Mouse (Mus musculus) Muller cell, postnatal 12 days (primary cell): ENCODE measurements around the gene Faim2.

Experiments
- DNase-seq: peaks from one replicate; pipeline ENCODE4 v3.0.0-alpha.2; 2015; ENCODE audit errors: inconsistent ontology term

Faim2 gene

DNA sequence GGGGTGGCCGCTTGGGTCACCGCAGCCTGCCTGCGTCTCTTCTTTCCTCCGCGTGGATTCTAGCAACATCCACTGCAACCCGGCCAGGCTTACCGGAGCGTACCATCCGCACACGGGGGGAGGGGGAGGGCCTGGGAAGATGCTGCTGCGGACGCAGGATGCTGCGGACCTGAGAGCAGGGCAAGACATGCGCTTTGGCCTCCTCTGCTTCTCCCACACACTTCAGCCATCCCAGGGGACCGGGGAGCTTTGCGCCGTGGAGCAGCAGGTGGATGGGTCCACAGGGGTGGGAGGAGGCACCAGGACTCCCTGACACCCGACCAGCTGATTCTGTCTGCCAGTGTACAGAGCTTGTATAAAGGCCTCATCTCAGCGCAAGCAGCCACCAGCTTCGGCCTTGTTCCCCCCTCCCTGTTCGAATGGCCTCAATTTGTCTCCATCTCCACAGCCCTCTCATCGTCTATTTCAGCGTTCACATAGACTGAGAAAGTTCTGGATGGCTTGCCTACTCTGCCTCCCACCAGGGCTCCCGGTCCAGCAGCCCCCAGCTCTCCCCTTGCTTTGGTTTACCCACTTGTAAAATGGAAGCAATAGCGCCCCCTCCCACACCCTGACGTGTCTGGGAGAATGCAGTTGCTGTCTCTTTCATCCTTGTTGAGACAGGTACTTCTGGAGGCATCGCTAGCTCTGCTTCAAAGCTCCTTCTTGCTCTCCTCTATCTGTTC is at the start of gene Faim2:
TSS of gene Faim2 (minus strand) at position 537 of the 725 bp plus-strand sequence.
- peak; percentile 60 for DNase-seq

DNA sequence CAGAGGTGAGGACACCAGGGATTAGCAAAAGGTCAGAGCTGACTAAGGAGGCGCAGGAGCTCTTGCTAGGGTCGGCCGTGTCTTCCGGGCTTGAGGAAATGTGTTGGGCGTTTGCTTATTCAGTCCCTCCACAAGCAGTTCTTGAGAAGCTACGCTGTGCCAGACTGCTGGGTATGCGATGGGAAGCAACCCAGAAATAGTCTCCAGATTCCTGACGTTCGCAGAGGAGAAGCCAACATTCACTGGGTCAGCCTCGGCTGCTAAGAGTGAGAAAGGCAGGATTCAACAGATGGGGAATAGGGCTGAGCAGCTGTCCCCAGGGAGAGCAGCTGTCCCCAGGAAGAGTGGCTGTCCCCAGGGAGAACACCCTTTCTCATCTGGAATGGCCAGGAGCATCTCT is 41.2 kb upstream of the Faim2 start:
- no peak for DNase-seq

- DNase-seq: no peak
Observed at GRCm38 (mm10) chr15:99568682-99569081, 40.7 kb upstream of the Faim2 start.

- DNase-seq: no peak
Observed at GRCm38 (mm10) chr15:99567371-99567770, 39.4 kb upstream of the Faim2 start.

- peak; percentile 80 for DNase-seq
Observed at GRCm38 (mm10) chr15:99560246-99560645, 32.3 kb upstream of the Faim2 start.

DNA sequence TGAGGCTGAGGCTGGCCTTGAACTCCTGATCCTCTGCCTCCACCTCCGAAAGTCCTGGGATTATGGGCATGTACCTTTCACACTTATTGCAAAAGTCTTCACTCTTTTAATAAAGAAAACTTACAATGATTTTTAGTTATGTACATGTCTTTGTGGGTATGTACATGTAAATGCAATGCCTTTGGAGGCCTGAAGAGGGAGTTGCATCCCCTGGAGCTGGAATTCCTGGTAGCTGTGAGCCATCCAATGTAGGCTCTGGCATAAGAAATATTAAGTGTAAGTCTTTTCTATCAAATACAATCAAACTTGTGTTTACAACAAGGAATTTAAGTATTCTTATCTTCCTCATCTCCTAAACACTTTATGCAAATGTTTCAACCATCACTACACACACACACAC is 31.0 kb upstream of the Faim2 start:
- no peak for DNase-seq

DNA sequence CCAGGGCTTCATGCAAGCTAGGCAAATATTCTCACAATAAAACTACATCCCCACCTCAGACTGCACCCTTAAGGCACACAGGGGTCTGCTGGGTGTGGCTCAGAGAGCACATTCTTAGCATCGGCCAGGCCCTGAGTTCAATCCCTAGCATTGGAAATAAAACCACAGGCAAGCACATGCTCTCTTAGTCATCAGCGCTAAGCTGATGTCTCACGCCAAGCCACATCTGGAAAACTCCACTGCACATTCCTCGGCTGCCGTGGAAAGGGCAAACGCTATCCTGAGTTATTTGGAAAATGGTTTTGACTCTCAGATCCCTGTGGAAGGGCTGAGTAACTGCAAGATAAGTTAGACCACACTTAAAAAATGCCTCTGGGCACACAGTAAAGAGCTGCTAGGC is 25.8 kb upstream of the Faim2 start:
- DNase-seq: no peak

GRCm38 (mm10) chr15:99549901-99550300 is 21.9 kb upstream of the Faim2 start:
- no peak for DNase-seq

DNA sequence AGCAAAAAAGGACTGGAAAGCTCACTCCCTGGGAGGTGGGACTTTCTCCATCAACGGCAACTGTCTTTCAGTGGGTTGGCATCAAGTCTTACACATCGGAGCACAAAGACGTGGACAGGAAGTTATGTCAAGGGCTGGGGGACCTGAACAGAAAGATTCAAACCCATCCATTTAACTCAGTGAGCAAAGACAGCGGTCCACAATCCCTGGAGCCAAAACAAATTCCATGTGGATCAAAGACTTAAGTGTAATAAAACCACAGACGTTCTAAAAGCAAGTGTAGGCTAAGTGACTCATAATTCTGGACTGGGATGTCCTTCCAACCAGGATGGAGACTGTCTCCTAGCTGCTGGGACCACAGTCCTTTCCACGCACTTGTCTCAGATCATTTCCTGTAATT is 19.8 kb upstream of the Faim2 start:
- peak; percentile 43 for DNase-seq

DNA sequence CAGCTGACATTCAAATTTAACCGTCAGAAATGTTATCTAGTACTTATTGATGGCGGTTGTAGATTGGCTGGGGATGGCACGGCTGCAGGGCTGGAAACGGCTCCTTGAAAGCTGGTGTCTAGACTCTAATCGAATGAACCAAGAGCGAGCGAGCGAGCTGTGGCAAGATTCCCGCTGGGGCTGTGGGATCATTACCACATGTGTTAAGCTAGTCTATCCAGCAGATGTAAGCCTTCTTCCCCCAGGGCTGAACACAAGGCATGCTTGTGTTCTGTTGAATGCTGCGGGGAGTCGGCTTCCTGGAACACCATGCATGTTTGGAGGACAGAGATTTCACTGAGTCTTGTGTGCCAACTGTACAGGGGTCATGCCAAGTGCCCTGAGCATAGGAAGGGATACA is 18.6 kb upstream of the Faim2 start:
- peak; percentile 37 for DNase-seq

DNA sequence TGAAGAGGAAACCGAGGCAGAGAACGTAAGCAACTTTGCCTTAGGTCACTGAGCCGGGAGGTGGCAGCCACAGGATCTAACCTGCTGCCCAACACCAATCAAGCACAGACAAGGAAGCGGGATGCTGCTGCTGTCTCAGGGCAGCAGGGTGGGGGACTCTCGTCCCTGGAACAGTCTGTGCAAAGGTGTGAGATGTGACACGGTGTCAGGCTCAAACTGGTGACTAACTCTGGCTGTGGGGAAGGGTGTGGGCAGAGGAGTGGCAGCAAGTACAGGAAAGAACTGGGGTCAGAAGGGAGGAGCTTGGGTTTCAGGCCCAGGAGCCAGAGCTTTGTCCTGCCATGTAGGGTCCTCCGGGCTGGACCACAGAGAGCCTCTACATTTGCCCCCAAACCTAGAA is 16.1 kb upstream of the Faim2 start:
- no peak for DNase-seq

DNA sequence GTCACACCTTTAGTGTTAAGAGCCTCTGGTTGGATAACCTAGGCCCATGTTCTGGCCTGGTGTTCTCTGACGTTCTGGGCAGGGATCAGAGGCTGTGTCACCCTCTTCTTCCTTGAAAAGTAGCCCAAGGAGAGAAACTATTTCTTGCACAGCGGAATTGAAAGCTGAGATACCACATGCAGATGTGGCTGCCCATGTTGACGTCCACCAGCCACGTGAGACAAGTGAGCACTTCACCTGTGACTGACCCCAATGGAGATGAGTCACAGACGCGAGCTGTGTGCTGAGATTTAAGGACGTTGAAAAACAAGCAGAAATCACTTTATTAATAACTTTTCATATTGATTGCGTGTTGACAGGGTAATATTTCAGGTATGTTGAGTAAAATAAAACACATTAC is 11.9 kb upstream of the Faim2 start:
- DNase-seq: no peak

DNA sequence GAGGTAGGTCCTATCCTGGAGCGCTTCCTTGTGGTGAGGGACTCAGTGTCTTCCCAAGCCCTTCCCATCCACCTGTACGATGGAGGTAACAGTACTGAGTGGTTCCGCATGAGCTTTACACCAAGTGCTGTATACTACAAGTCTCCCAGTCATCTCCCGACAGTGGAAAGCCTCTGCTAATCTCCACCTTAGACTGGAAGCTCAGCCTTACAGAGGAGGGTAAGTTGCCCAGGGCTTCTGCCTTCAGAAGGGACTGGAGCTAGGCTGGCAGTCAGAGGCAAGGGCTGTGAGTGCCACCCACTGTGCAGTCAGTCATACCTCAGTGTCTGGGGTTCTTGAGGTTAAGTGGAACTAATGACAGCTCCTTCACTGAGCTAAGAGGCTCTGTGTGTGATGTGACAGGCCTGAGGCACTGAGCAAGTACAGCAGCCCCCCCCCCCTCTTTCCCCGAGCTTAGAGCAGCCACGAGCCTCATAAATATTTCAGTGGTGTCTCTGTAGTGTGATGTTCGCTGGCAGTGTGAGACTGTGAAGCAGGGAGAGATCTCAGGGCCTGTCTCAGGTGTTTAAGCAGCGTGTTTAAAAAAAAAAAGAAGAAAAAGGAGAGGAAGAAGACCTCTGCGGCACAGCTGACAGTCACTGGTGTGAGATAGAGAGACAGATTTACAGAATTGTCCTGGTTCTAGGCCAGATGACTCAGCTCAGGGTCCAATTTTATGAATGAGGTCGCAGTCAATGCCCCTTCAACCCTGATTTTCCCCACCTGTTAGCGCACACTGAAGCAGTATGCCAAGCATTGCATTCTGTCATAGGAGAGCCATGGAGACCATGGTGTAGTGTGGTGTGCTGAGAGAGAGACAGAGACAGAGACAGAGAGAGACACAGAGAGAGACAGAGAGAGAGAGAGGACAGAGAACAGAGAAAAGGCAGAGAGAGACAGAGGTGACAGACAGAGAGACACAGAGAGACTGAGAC is 9.2 kb upstream of the Faim2 start:
- no peak for DNase-seq

DNA sequence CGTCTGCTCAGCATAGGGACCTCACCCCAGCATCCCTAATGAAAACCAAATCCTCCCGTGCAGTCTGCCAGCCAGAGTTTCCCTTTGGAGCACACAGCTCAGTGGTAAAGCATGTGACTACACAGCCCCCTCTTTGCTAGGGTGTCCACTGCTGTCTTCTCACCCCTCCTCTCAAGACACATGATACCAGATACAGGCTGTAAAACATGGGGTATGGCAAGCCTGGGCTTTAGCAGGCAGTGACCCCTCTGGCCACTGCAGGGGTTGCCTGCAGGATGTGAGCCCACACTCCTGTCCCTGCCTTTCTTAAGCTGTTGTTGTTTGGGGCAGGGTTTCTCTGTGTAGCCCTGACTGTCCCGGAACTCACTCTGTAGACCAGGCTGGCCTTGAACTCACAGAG is 4.1 kb upstream of the Faim2 start:
- no peak for DNase-seq

GRCm38 (mm10) chr15:99531146-99531545 is 3.2 kb upstream of the Faim2 start:
- no peak for DNase-seq

GRCm38 (mm10) chr15:99526681-99527080 is 1.3 kb downstream of the Faim2 start:
- no peak for DNase-seq

DNA sequence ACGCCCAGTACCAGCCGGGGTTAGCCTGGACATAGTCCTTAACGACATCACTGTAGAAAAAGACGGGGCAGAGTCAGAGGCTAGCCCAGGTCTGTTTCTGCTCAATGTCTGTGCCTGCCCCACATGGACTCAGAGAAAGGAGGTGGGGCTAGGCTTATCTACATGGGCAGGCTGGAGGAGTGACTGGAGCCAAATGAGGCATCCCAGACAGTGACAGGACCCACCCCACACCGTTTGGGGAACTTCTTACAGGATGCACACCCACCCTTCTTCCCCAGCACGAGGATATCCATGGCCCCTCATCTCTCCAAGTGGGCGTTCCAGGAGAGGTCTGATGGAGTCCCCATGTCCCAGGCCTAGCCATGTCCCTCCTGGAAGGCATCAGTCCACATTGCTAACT is 7.7 kb downstream of the Faim2 start:
- no peak for DNase-seq

DNA sequence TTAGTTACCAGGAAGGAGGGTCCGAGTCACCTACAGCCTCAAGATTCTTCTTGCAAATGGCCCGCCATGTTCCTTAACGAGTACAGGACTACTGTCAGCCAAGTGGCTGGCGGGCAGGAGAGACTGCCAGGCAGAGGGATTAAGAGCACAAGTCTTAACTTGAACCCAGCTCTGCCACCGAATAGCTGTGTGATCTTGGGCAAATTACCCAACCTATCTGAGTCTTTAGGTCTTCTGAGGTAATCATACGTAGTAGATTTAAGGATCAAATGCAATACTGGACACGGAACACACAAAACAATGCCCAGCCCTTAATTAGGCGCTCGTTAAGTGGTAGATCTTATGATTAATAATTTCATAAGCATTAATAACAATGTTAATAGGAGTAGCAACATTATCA is 8.3 kb downstream of the Faim2 start:
- DNase-seq: no peak

DNA sequence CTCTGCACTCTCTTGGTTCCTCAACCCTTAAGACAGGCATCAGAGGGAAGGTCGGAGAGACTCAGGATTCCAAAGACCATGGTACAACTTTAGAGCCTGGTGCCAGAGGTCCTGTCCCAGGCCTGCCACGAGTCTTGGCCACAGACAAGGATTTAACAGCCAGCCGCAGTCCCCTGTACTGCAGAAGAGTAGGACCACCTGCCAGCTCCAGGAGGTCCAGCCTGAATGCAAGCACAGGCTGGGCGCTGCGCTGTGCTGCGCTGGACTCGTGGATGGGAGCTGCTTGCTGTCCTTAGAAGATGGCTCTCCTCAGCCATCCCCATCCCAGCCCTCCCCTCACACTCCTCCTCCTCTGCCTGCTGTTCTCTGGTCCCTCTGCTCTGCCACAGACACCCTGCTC is 10.2 kb downstream of the Faim2 start:
- no peak for DNase-seq

DNA sequence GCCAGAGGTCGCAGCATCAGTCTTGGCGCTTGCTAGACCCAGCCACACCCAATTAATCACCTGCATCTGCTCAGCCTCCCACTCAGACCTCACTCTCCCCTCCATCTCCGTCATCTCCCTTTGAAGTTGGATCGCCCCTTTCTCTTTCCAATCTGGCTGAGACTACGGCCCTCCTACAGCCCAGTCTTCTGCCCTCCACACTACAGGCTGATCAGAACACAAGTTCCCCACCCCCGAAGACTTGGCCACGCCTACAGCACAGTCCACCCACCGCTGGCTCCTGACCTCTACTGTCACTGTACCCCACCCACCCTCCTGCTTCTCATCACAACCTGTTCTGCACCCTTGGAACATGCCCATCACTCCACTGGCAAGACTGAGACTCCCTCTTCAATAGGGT is 11.2 kb downstream of the Faim2 start:
- no peak for DNase-seq

- no peak for DNase-seq
Observed at GRCm38 (mm10) chr15:99511797-99512525, 16.0 kb downstream of the Faim2 start.

GRCm38 (mm10) chr15:99510621-99511020 is 17.3 kb downstream of the Faim2 start:
- DNase-seq: peak; percentile 53
